Mouse (Mus musculus): ENCODE data around the gene Syne1. TPM values are rescaled to one million over a fixed set of nuclear protein-coding genes. Genes with fewer than 3 reads are reported as not detected.

Syne1 gene
- polyA plus RNA-seq (2017; shearing (Covaris generic)), result 10 to 100 TPM; 22.4 to 27.4 TPM

DNA sequence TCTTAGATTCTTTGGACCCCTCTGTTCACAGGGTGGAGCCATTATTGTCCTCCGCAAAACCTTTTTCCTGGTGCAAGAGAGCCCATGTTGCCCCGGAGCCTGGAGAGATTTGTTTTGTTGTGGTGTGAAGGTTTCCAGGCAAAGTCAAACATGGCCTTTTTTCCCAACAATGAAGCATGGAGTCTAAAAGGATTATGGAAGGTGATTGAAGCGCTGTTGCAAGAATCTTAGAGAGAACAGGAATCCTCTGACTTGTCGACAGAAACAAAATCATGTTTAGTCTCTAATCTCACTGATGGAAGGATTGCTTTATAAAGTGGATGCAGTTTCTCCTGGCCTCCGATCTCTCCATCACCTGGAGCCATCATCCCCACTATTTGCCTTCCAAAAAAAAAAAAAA lies at the start of gene Syne1:
Syne1 (minus strand) TSS at position 101 of the 400 bp plus-strand sequence.

GRCm38 (mm10) chr10:5593464-5593863 lies 42.2 kb upstream of the Syne1 start, which contains the start of gene Myct1:
TSS of gene Myct1 (plus strand) at chr10:5593775.

GRCm38 (mm10) chr10:5068676-5069265 lies 482.5 kb downstream of the Syne1 start, which contains the start of gene Gm10097:
TSS of gene Gm10097 (plus strand) at chr10:5069192.

Other genes with a start within 250 kb of the Syne1 start
- gene Myct1, start 42.3 kb upstream of the Syne1 start, polyA plus RNA-seq (2017; shearing (Covaris generic)), result not detected
- gene Vip, start 87.7 kb upstream of the Syne1 start, polyA plus RNA-seq (2017; shearing (Covaris generic)), result not detected

Data from inflammation-experienced regulatory T-cells (primary cell).